Mouse (Mus musculus) CH12F3 (cell line): ENCODE data around the gene Vmn2r65.

Source experiments
- in situ Hi-C: fragments of 300-500 bp; cut with MboI; formaldehyde crosslinking; loops from 2 replicates; pipeline ENCODE4 v1.14.3; 2020; ENCODE audit warnings: low sequenced_read_pairs

Vmn2r65 gene

GRCm38 (mm10) chr7:84964015-84964414 lies at the start of gene Vmn2r65:
Gene Vmn2r65, minus strand, starts transcription at chr7:84964115.
- in situ Hi-C loops, result no loop called here

- in situ Hi-C loops, result no loop called here
Measured at GRCm38 (mm10) chr7:85012168-85012567, 48.3 kb upstream of the Vmn2r65 start, which contains the start of gene Vmn2r66. Gene Vmn2r66, minus strand, starts transcription at chr7:85012268.

GRCm38 (mm10) chr7:84996694-84997093 lies 32.8 kb upstream of the Vmn2r65 start:
- in situ Hi-C loops, result no loop called here
